ENCODE assay signal across 8 mouse cellular contexts in the genomic region with DNA sequence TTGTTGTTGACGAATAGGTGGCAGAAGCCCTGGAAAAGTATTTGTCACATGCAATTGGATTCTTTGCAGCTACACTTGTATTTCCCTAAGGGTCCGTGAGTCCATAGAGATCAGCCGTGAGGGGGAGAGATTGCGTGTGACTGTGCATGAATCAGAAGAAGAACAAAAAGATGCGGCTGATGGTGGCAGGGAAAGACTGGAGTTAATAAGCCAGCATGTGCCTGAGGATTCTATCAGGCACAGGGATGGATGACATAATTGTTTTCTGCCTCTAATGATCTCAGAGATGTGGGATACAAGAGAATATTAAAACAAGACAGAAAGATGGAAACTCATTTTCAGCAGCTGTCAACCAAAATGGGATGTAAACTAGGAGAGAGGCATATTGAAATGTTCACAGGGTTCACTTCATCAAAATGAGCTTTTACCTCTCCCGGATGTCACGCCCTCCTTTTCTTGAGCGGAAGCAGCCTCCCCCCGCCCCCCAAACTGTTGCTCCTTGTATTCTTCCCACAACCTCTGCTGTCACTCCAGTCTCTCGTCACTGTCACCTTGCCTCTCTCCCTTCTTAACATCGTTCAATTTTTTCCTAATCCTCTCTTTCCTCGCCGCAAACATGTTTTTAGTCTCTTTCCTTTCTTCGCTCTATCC.
DNase-seq lines count a peak whose midpoint lies in the region; ATAC-seq and TF ChIP-seq lines count a peak whose summit lies in the region.

No protein-coding gene starts in this region.

- peak overlapping the region; percentile 61 for H3K9ac ChIP-seq in forebrain, embryonic 13.5 days
- H3K9ac ChIP-seq in intestine, postnatal 0 days (ENCODE audit: low read depth, low read length) = 0 out of 2 replicates have a peak overlapping the region, but pooled peaks have one; percentile 54
- peak overlapping the region; percentile 92 for H3K9ac ChIP-seq in neural tube, embryonic 14.5 days (replicated peaks; ENCODE audit: low read depth, low read length)

- H3K27ac ChIP-seq in forebrain, embryonic 13.5 days = peak overlapping the region; percentile 98
- no peak overlapping the region for H3K27ac ChIP-seq in intestine, postnatal 0 days (ENCODE audit: low read depth, low read length)
- H3K27ac ChIP-seq in neural tube, embryonic 14.5 days (ENCODE audit: low read depth, low read length) = peak overlapping the region; percentile 100

- no peaks in the 10 kb centered on the region for H3K36me3 ChIP-seq in forebrain, embryonic 13.5 days (ENCODE audit: poor library complexity, severe bottlenecking)
- H3K36me3 ChIP-seq in intestine, postnatal 0 days (ENCODE audit: control insufficient read depth, insufficient read depth) = no peaks in the 10 kb centered on the region
- no peaks in the 10 kb centered on the region for H3K36me3 ChIP-seq in neural tube, embryonic 14.5 days (ENCODE audit: control insufficient read depth, insufficient read depth, low read length)

- peak; percentile 56 to 65 for DNase-seq in cerebellum, postnatal 10 days
- DNase-seq in cerebellum, postnatal 25 days = no peak
- DNase-seq in CD4-positive helper T cell, adult 2 months (ENCODE audit: low read depth, low spot score) = peak; percentile 27
- no peak for DNase-seq in c-Kit-positive CD71-positive TER-119-positive erythroid progenitor cells, embryonic 14.5 days (ENCODE audit: low spot score)
- no peak for DNase-seq in Muller cell, postnatal 12 days (ENCODE audit: inconsistent ontology term)

- no peaks in the 10 kb centered on the region for H3K27me3 ChIP-seq in forebrain, embryonic 13.5 days
- H3K27me3 ChIP-seq in intestine, postnatal 0 days (replicated peaks; ENCODE audit: control insufficient read depth, insufficient read depth, low read length) = no peaks in the 10 kb centered on the region
- H3K27me3 ChIP-seq in neural tube, embryonic 14.5 days (ENCODE audit: control insufficient read depth, insufficient read depth, low read length) = no peaks in the 10 kb centered on the region

- H3K4me3 ChIP-seq in forebrain, embryonic 13.5 days = peak overlapping the region; percentile 53
- peak overlapping the region; percentile 51 for H3K4me3 ChIP-seq in intestine, postnatal 0 days (ENCODE audit: low read depth, low read length)
- peak overlapping the region; percentile 53 for H3K4me3 ChIP-seq in neural tube, embryonic 14.5 days (ENCODE audit: low read depth, low read length)

- H3K9me3 ChIP-seq in forebrain, embryonic 13.5 days (replicated peaks) = no peaks in the 10 kb centered on the region
- H3K9me3 ChIP-seq in intestine, postnatal 0 days (ENCODE audit: control insufficient read depth) = no peaks in the 10 kb centered on the region
- no peaks in the 10 kb centered on the region for H3K9me3 ChIP-seq in neural tube, embryonic 14.5 days (ENCODE audit: control insufficient read depth, low read length)

- TF ChIP-seq CTCF in intestine, postnatal 0 days (IDR thresholded peaks at IDR 0.05; ENCODE audit: low read depth) = no peak

- 18% methylated on average over 14 of the region's 14 CpGs for WGBS in forebrain, embryonic 13.5 days
- WGBS in intestine, postnatal 0 days = 32% methylated on average over 14 of the region's 14 CpGs
- WGBS in neural tube, embryonic 14.5 days = 21% methylated on average over 14 of the region's 14 CpGs

- H3K4me1 ChIP-seq in forebrain, embryonic 13.5 days = peaks cover 9% of the 10 kb centered on the region; the same call in 1 of the 2 replicates
- no peaks in the 10 kb centered on the region; the same call in 1 of the 2 replicates for H3K4me1 ChIP-seq in intestine, postnatal 0 days (replicated peaks; ENCODE audit: control insufficient read depth, insufficient read depth, low read length)
- H3K4me1 ChIP-seq in neural tube, embryonic 14.5 days (ENCODE audit: control insufficient read depth, insufficient read depth, low read length) = peaks cover 9% of the 10 kb centered on the region; the same call in 1 of the 2 replicates

- peak; percentile 55 for ATAC-seq in forebrain, embryonic 13.5 days
- ATAC-seq in intestine, postnatal 0 days = no peak
- peak; percentile 41 for ATAC-seq in neural tube, embryonic 14.5 days (ENCODE audit: low read depth)

- H3K4me2 ChIP-seq in forebrain, embryonic 13.5 days = peak overlapping the region; percentile 81
- H3K4me2 ChIP-seq in intestine, postnatal 0 days (replicated peaks; ENCODE audit: low read depth) = peak overlapping the region; percentile 96
- peak overlapping the region; percentile 95 for H3K4me2 ChIP-seq in neural tube, embryonic 14.5 days (ENCODE audit: low read depth, low read length)

Comparison
In these comparisons a context has a peak if more than half of its experiments do, and no peak if none do; other contexts are left out.
1. DNase-seq: peak in cerebellum, postnatal 10 days (2 of 2) and CD4-positive helper T cell, adult 2 months (single experiment); none in cerebellum, postnatal 25 days (0 of 2), c-Kit-positive CD71-positive TER-119-positive erythroid progenitor cells, embryonic 14.5 days (single experiment) and Muller cell, postnatal 12 days (single experiment).
2. Peak in every context shown above with its lines, with median percentiles within 50 percentile points of each other: H3K4me2 ChIP-seq, H3K4me3 ChIP-seq and H3K9ac ChIP-seq.